Mouse (Mus musculus) central nervous system, embryonic 18 days (tissue): ENCODE data around the gene Utp11. TPM values are rescaled to one million over a fixed set of nuclear protein-coding genes. Genes with fewer than 3 reads are reported as not detected.

ENCODE experiments used
- polyA plus RNA-seq: library from polyadenylated mRNA; depleted of rRNA; stranded (reverse); fragments of >200 nt; gene quantifications from 2 replicates; pipeline ENCODE4 v1.2.3, GENCODE M21; 2012; rRNA removed

Utp11 gene
- 27.2 and 28.5 TPM in 2 replicates for polyA plus RNA-seq

DNA sequence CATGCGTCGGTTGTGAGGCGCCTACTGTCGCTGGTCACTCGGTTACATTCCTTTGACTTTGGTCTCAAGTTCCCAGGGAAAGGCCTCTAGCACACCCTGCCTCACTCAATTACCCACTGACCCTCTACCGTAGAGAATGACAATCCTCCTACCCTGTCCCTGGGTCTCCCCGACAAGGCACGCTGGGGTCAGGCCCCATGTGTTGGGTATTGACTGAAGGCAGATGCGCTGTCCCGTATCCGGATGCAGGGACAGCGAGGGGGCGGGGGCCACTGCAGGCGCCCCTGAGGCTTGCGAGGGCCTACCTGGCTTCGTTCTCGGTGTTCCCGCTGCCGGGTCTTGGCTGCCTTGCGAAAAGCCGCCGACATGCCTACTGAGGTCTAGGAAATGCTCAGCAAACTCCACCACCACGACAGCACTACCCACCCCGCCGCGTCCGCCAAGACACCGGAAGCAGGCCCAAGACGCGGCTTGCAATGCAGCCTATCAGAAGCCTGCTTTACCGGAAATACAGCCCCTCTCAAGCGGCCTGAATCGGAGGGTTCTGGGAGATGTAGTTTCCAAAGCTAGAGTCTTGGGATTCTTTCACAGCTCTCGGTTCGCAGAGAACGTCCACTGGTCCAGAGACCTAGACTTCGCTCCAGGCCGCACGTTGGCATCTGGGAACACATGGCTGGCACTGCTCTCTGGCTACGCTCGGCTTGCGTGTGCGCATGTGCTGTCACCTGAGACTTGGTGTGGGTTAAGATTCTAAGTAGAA, at the start of gene Utp11:
Utp11 (minus strand) TSS at position 466 of the 760 bp plus-strand sequence.

DNA sequence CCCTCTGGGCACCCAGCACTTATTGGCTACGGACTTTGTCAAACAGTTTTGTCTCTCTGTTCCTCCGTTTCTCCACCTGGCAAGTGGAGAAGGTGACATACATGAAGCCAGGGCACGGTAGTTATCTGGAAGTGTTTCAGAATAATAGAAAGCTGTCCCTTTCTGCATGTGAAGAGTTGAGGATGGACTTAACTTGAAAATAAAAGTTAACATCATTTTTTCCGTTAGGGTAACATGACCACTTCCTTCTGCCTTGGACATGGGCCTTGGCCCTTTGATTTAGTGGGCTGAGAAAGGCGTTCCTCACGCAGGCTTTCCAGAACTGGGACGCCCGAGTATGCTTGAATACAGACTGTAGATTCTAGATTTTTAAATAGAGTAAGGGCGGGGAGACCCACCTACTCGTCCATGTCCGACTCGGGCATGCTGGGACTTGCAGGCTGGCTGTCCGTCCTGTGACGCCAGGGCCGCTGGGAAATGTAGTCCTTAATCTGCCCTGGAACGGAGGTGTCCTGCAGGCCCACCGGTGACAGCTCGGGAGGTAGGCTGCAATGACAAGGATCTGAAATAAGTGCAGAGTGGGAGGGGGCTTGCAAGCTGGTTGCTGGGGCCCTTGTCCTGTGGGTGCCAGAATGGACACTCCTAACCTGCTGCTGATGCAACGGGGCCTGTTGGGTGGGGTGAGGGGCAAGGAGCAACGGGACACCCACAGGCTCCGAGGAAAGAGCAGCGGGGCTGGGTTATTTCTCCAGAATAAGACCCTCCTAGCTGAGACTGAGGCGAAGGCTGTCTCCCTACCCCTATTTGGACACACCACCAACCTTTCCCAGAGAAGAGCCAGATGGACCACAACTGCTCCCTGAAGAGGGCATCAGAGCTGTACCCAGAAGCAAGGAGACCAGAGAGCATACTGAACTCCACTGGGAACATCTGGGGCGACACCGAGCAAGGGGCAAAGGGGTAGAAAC, 48.3 kb upstream of the Utp11 start, which contains the start of gene Inpp5b:
Inpp5b (plus strand) TSS at position 475 of the 968 bp plus-strand sequence.

DNA sequence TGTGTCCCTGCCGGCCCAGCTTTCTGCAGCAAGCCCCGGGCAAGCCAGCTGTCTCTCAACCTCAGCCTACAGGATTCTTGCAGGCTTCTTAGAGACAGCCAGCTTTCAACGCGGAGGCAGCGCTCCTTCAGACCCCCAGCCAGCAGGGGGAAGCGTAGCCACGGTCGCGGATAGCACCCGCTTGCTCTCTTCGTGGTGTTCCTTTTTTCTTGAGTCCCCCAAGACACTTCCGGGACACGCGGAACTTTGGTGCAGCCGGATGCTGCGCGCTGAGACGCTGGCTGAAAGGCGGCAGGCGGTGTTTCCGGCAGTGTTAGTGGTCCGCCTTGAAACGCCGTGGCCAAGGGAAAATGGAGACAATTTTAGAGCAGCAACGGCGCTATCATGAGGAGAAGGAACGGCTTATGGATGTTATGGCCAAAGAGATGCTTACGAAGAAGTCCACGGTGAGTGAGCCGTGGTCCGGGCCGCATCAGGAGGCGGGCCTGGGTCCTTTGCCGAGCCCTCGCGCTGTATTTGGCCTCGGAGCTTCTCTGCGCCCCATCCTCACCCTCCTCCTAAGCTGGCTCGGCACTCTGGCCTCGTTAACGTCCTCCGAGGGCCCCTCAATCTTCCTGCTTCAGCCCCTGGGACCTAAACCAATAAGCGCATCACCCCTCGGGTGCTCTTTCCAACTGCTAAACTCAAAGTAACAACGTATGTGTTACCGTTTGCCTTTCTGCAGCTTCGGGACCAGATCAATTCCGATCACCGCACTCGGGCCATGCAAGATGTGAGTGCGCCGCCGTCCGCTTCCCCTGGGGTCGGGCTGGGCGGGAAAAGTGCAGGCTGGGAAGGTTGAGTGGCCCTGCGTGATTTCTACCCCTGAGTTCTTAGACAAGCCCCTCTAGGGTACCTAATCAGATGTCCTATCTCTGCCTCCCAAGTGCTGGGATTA, 21.4 kb upstream of the Utp11 start, which contains the start of gene Sf3a3:
Sf3a3 (plus strand) TSS at position 232 of the 937 bp plus-strand sequence.

GRCm38 (mm10) chr4:124700248-124700971, 7.0 kb upstream of the Utp11 start, which contains the start of gene Fhl3:
Gene Fhl3 (plus strand): TSS chr4:124700701.

DNA sequence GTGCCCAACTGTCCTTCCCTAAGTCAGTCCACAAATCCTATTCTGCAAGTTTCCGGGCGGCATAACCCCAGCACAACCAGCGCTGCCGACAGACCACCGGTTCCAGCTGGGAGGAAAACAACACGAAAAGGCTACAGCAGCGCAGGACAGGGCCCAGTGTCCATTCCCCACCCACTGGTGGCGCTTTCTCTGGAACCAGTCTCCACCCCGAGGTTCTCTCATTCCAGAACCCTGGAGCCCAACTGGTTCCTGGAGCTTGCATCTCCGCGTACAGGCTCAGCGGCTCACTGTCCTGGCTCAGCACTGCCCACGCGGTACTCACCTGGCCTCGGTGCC, 36.9 kb downstream of the Utp11 start, which contains the start of gene Pou3f1:
Pou3f1 (plus strand) TSS at position 290 of the 336 bp plus-strand sequence.

Other genes starting within 250 kb of the Utp11 start
- gene 3100002H09Rik, start 82.8 kb downstream of the Utp11 start, polyA plus RNA-seq, result 0.21 TPM in 1 of 2 replicates, not detected in the other
- gene Pou3f1, start 36.8 kb downstream of the Utp11 start, polyA plus RNA-seq, result 16.5 and 23.7 TPM in 2 replicates
- gene Fhl3, start 7.1 kb upstream of the Utp11 start, polyA plus RNA-seq, result 2.5 and 2.8 TPM in 2 replicates
- 56.8 and 57.2 TPM in 2 replicates for gene Sf3a3, start 21.2 kb upstream of the Utp11 start, polyA plus RNA-seq
- 43.5 and 44.2 TPM in 2 replicates for gene Inpp5b, start 48.2 kb upstream of the Utp11 start, polyA plus RNA-seq
- gene Mtf1, start 108.5 kb upstream of the Utp11 start, polyA plus RNA-seq, result 10.0 TPM in 2 replicates
- gene Yrdc, start 157.1 kb upstream of the Utp11 start, polyA plus RNA-seq, result 60.2 and 62.9 TPM in 2 replicates
- 91.0 and 99.3 TPM in 2 replicates for gene 1110065P20Rik, start 157.6 kb upstream of the Utp11 start, polyA plus RNA-seq
- gene Maneal, start 168.6 kb upstream of the Utp11 start, polyA plus RNA-seq, result 54.8 and 55.1 TPM in 2 replicates
- 26.8 and 30.2 TPM in 2 replicates for gene Epha10, start 187.3 kb upstream of the Utp11 start, polyA plus RNA-seq
- 21.3 and 23.1 TPM in 2 replicates for gene 9930104L06Rik, start 243.4 kb upstream of the Utp11 start, polyA plus RNA-seq
- 12.1 and 12.6 TPM in 2 replicates for gene Cdca8, start 245.7 kb upstream of the Utp11 start, polyA plus RNA-seq